Mouse (Mus musculus) gastrocnemius, postnatal 25 days (tissue): ENCODE data around the gene Gimap9. TPM values are rescaled to one million over a fixed set of nuclear protein-coding genes. Genes with fewer than 3 reads are reported as not detected.

ENCODE experiments used
- DNase-seq: peaks from one replicate; pipeline ENCODE4 v3.0.0; 2022
- long read RNA-seq, 2 experiments: library from polyadenylated mRNA; stranded (forward); transcript quantifications; one replicate each; pipeline ENCODE4 v2.0.0; 2021
- total RNA-seq, 2 experiments: library from RNA; stranded (reverse); gene quantifications; 1 replicate in 1 of 2; 2 replicates in 1 of 2; pipeline ENCODE4 v1.2.3; 2021

The Gimap9 gene
- under 1 TPM; 0.51 to 0.67 TPM for total RNA-seq
- long read RNA-seq, experiment 1, partial matches to known transcripts, result 0 of 1 reads
- long read RNA-seq, experiment 1, other reads (novel, unspliced or antisense), result 0 of 1 reads
- long read RNA-seq, experiment 2, partial matches to known transcripts, result 0 of 2 reads
- long read RNA-seq, experiment 2, other reads (novel, unspliced or antisense), result 2 of 2 reads

GRCm38 (mm10) chr6:48675931-48676859 is at the start of gene Gimap9:
Gimap9 (plus strand) TSS chr6:48676129.
- no peak for DNase-seq

DNA sequence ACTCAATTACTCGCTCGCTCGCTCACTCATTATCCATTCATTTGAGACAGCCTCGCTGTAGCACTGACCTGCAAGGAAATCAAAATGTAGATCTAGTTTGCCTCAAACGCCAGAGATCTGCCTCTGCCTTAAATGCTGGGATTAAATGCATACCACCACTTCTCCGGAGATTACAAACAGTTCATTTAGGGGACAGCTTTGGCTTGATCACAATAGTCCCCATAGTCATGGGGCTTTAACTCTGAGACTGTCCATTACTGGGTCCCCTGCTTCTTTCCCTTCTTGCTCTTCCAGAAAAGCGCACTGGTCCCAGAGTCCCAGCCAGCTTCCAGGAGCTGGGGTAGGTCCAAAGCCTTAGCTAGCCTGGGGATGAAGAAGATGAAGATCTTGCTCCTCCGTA is 49.5 kb upstream of the Gimap9 start, which contains the start of gene AI854703:
TSS of gene AI854703 (plus strand) at position 301 of the 400 bp plus-strand sequence.
- DNase-seq, result no peak

DNA sequence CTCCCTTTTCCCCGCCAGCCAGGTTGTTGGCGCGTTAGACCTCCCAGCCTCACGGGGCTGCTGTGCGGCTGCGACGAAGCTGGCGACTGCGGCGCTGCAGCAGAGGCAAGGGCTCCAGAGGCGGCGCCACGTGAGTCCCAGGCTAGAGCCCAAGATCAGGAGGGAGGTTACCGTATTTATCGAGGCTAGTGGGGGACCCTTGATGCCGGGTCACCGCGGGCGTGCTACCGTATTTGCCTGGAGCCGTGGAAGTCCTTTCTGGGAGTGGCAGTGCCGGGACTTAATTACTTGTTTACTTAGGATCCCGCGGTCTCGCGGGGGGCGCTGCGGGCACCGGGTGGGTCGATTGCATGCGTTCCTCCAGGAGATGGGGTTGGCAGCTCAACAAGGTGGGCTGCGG is 48.9 kb upstream of the Gimap9 start:
- DNase-seq, result peak; percentile 35

DNA sequence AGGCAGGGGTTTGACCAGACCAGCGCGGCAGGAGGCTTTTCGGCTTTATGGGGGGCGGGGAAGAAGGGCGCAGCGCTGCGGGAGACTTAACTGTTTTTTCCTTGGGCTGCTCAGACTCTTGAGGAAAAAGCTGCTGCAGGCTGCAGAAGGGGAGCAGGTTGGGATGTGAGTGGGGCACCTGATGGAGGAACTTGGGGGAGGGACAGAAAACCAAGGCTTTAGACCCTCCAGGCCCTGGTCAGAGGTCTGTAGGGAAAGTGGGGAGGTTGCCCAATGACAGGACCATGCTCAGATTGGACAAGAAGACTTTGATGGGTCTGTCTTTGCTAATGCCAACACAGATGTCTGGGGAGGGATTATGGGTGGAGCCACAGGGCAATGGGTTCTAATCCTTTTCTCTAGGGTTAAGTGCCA is 48.4 kb upstream of the Gimap9 start:
- no peak for DNase-seq

GRCm38 (mm10) chr6:48628377-48628776 is 47.6 kb upstream of the Gimap9 start:
- DNase-seq, result no peak

DNA sequence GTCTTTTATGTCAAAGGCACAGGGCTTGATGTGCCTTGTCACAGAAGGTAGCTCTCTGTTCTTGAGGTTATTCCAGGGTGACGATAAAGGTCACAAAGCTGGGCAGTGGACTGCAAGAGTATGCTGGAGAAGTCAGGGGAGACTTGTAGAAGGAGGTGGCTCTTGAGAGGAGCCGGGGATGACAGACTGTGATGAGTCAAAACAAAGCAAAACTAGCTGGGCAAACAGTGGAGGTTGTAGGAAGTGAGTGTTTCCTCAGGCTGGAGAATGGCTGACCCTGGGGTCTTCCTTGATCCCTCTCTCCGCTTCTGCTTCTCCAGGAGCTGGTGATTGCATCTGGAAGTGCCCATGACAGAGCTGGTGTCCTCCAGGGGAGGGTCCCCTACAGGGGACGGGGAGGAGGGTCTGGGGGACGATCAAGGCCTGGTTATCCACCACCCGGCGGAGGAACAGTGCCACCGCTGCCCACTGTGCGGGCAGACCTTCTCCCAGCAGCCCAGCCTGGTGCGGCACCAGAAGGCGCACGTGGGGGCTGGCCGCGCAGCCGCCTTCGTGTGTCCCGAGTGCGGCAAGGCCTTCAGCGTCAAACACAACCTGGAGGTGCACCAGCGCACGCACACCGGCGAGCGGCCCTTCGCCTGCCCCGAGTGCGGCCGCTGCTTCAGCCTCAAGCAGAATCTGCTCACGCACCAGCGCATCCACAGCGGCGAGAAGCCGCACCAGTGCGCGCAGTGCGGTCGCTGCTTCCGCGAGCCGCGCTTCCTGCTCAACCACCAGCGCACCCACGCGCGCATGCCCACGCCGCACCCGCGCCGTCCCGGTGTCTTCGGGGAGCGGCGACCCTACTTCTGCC is 46.9 kb upstream of the Gimap9 start:
- DNase-seq, result no peak

GRCm38 (mm10) chr6:48629661-48630034 is 46.3 kb upstream of the Gimap9 start:
- DNase-seq, result no peak

GRCm38 (mm10) chr6:48630831-48631230 is 45.1 kb upstream of the Gimap9 start:
- DNase-seq, result no peak

DNA sequence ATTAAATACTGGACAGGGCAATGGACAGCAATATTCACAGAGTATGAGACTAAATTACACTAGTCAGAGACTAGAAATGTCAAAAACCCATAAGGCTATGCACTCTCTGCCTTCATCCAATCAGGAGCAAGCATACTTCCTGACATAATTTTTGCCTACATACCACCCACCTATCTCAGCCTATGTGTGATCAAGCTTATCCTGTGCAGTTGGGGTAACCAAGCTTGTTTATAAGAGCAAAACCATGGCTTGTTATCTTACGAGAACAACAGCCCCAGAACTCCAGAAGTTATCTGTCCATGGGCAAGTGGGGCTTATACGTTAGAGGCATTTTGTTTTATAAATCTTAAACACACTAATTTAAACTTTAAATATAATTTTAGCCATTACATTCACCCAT is 40.8 kb upstream of the Gimap9 start:
- no peak for DNase-seq

GRCm38 (mm10) chr6:48636515-48636914 is 39.4 kb upstream of the Gimap9 start:
- no peak for DNase-seq

- no peak for DNase-seq
Observed at GRCm38 (mm10) chr6:48637811-48638500, 38.0 kb upstream of the Gimap9 start.

GRCm38 (mm10) chr6:48638553-48638952 is 37.4 kb upstream of the Gimap9 start:
- DNase-seq, result no peak

GRCm38 (mm10) chr6:48641391-48641790 is 34.5 kb upstream of the Gimap9 start:
- DNase-seq, result no peak

DNA sequence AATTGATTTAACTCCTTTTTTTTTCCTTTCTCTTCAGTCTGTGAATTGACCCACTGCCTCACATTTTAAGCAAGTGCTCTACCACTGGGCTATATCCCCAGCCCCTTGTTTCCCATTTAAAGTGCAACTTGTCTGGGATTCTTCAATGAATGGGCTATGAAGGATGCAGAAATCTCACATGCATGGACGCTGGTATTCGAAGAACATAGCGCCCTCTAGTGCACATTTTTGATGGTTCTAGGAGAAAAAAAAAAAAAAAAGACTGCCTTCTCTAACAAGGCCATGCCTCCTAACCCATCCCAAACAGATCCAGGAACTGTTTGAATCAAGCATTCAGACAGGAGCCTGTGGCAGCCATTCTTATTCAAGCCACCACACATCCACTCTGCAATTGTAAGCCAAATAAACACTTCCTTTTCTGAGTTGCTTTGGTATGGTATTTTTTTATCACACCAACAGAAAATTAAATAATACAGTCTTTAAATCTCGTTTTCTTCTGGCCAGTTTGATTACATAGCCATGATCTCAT is 33.1 kb upstream of the Gimap9 start:
- no peak for DNase-seq

GRCm38 (mm10) chr6:48645660-48646308 is 30.1 kb upstream of the Gimap9 start:
- DNase-seq, result peak; percentile 36

- no peak for DNase-seq
Observed at GRCm38 (mm10) chr6:48646309-48646690, 29.6 kb upstream of the Gimap9 start.

DNA sequence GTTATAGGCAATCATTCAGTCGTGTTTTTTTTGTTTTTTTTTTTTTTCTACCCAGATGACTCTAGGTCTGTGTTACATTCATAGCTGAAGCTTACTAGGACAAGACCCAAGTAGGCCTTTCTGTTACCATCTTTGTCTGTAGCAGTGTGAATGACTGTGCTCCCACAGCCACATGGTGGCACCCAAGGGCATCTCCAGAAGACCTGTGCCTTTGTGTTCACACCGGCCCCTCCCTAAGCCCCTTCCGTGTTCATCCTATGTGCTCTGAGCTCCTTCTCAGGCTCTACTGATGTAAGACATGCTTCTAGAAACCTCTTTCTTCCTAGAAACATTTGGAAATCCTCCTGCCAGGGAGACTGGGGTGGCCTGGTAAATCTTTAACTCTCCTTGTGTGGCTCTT is 28.9 kb upstream of the Gimap9 start, which contains the start of gene Gimap8:
TSS of gene Gimap8 (plus strand) at position 240 of the 400 bp plus-strand sequence.
- DNase-seq, result peak; percentile 39

- DNase-seq, result no peak
Observed at GRCm38 (mm10) chr6:48647611-48648010, 28.3 kb upstream of the Gimap9 start.

- no peak for DNase-seq
Observed at GRCm38 (mm10) chr6:48648779-48649178, 27.1 kb upstream of the Gimap9 start.

DNA sequence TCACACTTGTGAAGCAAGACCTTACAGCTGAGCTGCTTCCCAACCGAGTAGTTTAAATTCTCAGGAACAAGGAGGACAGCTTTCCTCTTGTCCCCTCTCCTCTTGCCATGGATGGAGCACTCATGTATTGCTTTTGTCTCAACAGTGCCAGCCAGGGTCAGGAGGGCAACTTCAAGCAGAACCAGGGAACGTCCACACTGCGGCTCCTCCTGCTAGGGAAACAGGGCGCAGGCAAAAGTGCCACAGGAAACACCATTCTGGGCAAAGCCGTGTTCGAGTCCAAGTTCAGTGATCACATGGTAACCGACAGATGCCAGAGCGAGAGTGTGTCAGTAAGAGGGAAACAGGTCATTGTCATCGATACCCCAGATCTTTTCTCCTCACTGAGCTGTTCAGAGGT is 25.9 kb upstream of the Gimap9 start:
- DNase-seq, result no peak

DNA sequence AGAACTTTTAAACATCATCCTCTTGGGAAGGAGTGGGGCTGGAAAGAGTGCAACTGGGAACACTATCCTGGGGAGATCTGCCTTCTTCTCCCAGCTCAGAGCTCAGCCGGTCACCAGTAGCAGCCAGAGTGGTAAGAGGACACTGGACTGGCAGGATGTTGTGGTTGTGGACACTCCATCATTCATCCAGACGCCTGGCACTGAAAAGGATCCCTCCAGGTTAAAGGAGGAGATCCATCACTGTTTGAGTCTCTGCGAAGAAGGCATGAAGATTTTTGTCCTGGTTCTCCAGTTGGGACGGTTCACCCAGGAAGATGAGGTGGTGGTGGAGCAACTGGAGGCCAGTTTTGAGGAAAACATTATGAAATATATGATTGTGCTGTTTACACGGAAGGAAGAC is 17.2 kb upstream of the Gimap9 start:
- DNase-seq, result no peak
